Mouse (Mus musculus): ENCODE measurements around the gene Gm5890.
"Not testable (repeated sequence)": the region's sequence is repeated elsewhere in the genome, so short reads cannot be mapped to it uniquely, and the experiment has no call there.

Gm5890 gene

DNA sequence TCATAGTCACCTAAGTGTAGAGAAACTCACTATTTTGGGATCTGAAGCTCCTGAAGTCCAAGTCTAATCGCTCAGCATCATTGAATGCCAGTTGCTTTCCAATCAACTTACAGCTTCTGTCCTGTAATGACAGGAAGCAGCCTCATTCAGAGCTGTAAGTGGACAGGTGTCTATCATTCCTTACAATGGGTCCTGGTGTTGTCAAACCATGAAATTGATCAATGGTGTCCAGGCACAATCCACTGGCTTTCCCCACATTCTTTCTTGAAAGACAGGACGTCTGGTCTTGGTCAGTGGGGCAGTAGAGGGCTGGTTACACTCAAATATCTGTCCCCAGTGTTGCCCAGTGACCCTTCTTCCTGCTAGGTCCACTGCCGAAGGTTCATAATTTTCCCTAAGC is at the start of gene Gm5890:
Gm5890 (minus strand) TSS at position 101 of the 400 bp plus-strand sequence.
- in situ Hi-C loops (cut with MboI, MseI), result loop anchor here (25.0 kb wide), 1 partner anchor 675 kb away; no protein-coding TSS in a partner anchor

DNA sequence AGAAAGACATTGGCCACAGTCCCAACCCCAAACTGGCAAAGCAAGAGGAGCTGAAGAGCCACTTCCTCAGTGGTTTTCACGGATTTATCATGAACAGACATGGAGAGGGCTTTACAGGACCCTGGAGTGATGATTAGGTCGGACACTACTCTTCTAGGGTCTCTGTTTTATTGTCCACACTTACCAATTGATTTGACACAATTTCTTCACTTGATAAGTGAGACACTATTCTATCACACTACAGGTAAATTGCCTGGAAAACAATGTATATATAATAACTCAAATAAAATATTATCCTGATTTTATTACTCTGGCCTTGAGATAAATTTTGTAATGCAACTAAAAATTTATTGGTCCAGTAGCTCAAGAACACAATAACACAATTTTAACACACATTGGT is 28.9 kb downstream of the Gm5890 start, which contains the start of gene Gm4498:
Gm4498 (minus strand) TSS at position 101 of the 400 bp plus-strand sequence.
- in situ Hi-C loops (cut with MboI, MseI), result not testable (repeated sequence)

All from regulatory T cell (primary cell).